Mouse (Mus musculus) heart, adult 18-20 months (tissue): ENCODE results near the gene Rad9a. TPM values are rescaled to one million over a fixed set of nuclear protein-coding genes. Genes with fewer than 3 reads are reported as not detected.

Source experiments
- DNase-seq, 2 experiments: peaks; one replicate each; pipeline ENCODE4 v3.0.0; 2021 to 2022; ENCODE audit warnings: mixed read lengths in 1 of 2
- total RNA-seq, 2 experiments: library from RNA; stranded (reverse); gene quantifications; 2 replicates each; pipeline ENCODE4 v1.2.3; 2021

Rad9a gene
- total RNA-seq, 2 experiments from 2014 or later, result 4.5 to 4.8 TPM

- DNase-seq, result no peak
Measured at GRCm38 (mm10) chr19:4164100-4164499, 37.4 kb downstream of the Rad9a start.

- no peak for DNase-seq
Measured at GRCm38 (mm10) chr19:4163543-4163887, 37.9 kb downstream of the Rad9a start.

GRCm38 (mm10) chr19:4162646-4163542, 38.6 kb downstream of the Rad9a start, which contains the start of gene Rps6kb2:
Rps6kb2 (minus strand) TSS chr19:4163354.
- peak; percentile 97 to 98 for DNase-seq

GRCm38 (mm10) chr19:4159049-4159448, 42.4 kb downstream of the Rad9a start:
- DNase-seq, result no peak

- no peak for DNase-seq
Measured at GRCm38 (mm10) chr19:4156771-4157170, 44.7 kb downstream of the Rad9a start.

GRCm38 (mm10) chr19:4156073-4156579, 45.3 kb downstream of the Rad9a start:
- DNase-seq, result no peak

GRCm38 (mm10) chr19:4155223-4156072, 46.0 kb downstream of the Rad9a start:
- DNase-seq, result no peak

- DNase-seq, result no peak
Measured at GRCm38 (mm10) chr19:4154437-4155222, 46.8 kb downstream of the Rad9a start.

GRCm38 (mm10) chr19:4153232-4153654, 48.2 kb downstream of the Rad9a start, which contains the start of gene Ptprcap:
Ptprcap (plus strand) TSS chr19:4153604.
- DNase-seq, result peak; percentile 47 to 60

- DNase-seq, result no peak
Measured at GRCm38 (mm10) chr19:4152445-4153231, 48.8 kb downstream of the Rad9a start.

- no peak for DNase-seq
Measured at GRCm38 (mm10) chr19:4151898-4152297, 49.6 kb downstream of the Rad9a start.

GRCm38 (mm10) chr19:4151488-4151860, 50.0 kb downstream of the Rad9a start:
- no peak for DNase-seq

GRCm38 (mm10) chr19:4150567-4151487, 50.6 kb downstream of the Rad9a start:
- no peak for DNase-seq

- DNase-seq, result no peak
Measured at GRCm38 (mm10) chr19:4149764-4150461, 51.5 kb downstream of the Rad9a start.

GRCm38 (mm10) chr19:4149283-4149682, 52.2 kb downstream of the Rad9a start:
- no peak for DNase-seq

GRCm38 (mm10) chr19:4148819-4149218, 52.6 kb downstream of the Rad9a start:
- DNase-seq, result peak in 1 of 2 experiments; percentile 40

GRCm38 (mm10) chr19:4148491-4148806, 53.0 kb downstream of the Rad9a start, which contains the start of gene Coro1b:
Coro1b (plus strand) TSS chr19:4148619.
- peak; percentile 98 to 99 for DNase-seq

GRCm38 (mm10) chr19:4147782-4148490, 53.5 kb downstream of the Rad9a start:
- DNase-seq, result peak in 1 of 2 experiments; percentile 38

GRCm38 (mm10) chr19:4147022-4147405, 54.4 kb downstream of the Rad9a start:
- DNase-seq, result peak in 1 of 2 experiments; percentile 57
